Mouse (Mus musculus) spleen, adult 2 months (tissue): ENCODE measurements around the gene Zfp653.

ENCODE experiments used
- CTCF ChIP-seq: fragments of 200-500 bp; IDR thresholded peaks from 2 replicates; pipeline ENCODE4 v1.5.1; 2011; ENCODE audit warnings: mild to moderate bottlenecking, inconsistent platforms; ENCODE audit not compliant: insufficient read depth, insufficient read length, insufficient replicate concordance; ENCODE audit errors: extremely low read depth
- POLR2A ChIP-seq: fragments of 200-500 bp; IDR thresholded peaks from 2 replicates; pipeline ENCODE4 v1.6.1; 2011; ENCODE audit warnings: low read depth, low read length, inconsistent platforms

- TF ChIP-seq CTCF (no peak), POLR2A (no peak)
Measured at GRCm38 (mm10) chr9:22069881-22070553, 1.2 kb downstream of the Zfp653 start.
